27 mouse cellular contexts compared by ENCODE assay signal in genomic region chr4:154122374-154122773, GRCm38 (mm10). TPM values are rescaled to one million over a fixed set of nuclear protein-coding genes. Genes with fewer than 3 reads are reported as not detected.
DNase-seq lines count a peak whose midpoint lies in the region; ATAC-seq and TF ChIP-seq lines count a peak whose summit lies in the region.
"Had no signal": no experiment of that assay in that cellular context is flagged by ENCODE, and none has a peak within 500 bp of the region (broad histone marks: within the 10 kb centered on the region; RNA-seq: fewer than 3 reads in every experiment).

No protein-coding gene starts in this region.

- no peak overlapping the region for H3K4me2 ChIP-seq in liver, embryonic 16.5 days (ENCODE audit: low read depth, low read length)
- H3K4me2 ChIP-seq: embryonic facial prominence, embryonic 12.5 days; heart, embryonic 15.5 days; hindbrain, embryonic 13.5 days; kidney, embryonic 15.5 days; midbrain, embryonic 11.5 days had no signal

- no peaks in the 10 kb centered on the region for H3K9me3 ChIP-seq in liver, embryonic 16.5 days (replicated peaks; ENCODE audit: control insufficient read depth, low read length)
- H3K9me3 ChIP-seq: embryonic facial prominence, embryonic 12.5 days; heart, embryonic 15.5 days; hindbrain, embryonic 13.5 days; kidney, embryonic 15.5 days; limb, embryonic 10.5 days had no signal

- WGBS in bone marrow, adult 2 months: 66% methylated on average over 7 of the region's 7 CpGs
- 56% methylated on average over 7 of the region's 7 CpGs for WGBS in liver, embryonic 16.5 days (ENCODE audit: insufficient replicate concordance)

- H3K4me3 ChIP-seq in bone marrow, adult 2 months (replicated peaks; ENCODE audit: control insufficient read depth, low read depth, low read length): no peak overlapping the region
- no peak overlapping the region for H3K4me3 ChIP-seq in liver, embryonic 16.5 days (ENCODE audit: low read depth, low read length)
- H3K4me3 ChIP-seq: embryonic facial prominence, embryonic 12.5 days; heart, embryonic 15.5 days; hindbrain, embryonic 13.5 days; kidney, embryonic 15.5 days; left cerebral cortex, adult 2 months; limb, embryonic 10.5 days had no signal

- DNase-seq in cerebellum, postnatal 36 days: peak; percentile 37 to 50
- DNase-seq in cerebellum, adult 11-12 months: no peak
- peak; percentile 20 for DNase-seq in liver
- no peak for DNase-seq in spleen, postnatal 14 days (ENCODE audit: low spot score in 2 of 2)
- DNase-seq in lung, postnatal 36 days: no peak
- DNase-seq: adrenal gland, adult 8-10 months; B cell, adult 2 months; forebrain, postnatal 0 days; gastrocnemius, postnatal 36 days; heart, postnatal 36 days; kidney, adult 11 months; kidney, postnatal 4 days; thymus, adult 18-20 months; thymus, postnatal 36 days had no signal

- H3K4me1 ChIP-seq in bone marrow, adult 2 months (ENCODE audit: control insufficient read depth, insufficient read depth, low read length): peaks cover 1% of the 10 kb centered on the region; the same call in 1 of the 2 replicates
- peaks cover 54% of the 10 kb centered on the region for H3K4me1 ChIP-seq in liver, embryonic 16.5 days (ENCODE audit: control insufficient read depth, low read depth, low read length)
- H3K4me1 ChIP-seq: embryonic facial prominence, embryonic 12.5 days; heart, embryonic 15.5 days; hindbrain, embryonic 13.5 days; kidney, embryonic 15.5 days; limb, embryonic 10.5 days had no signal

- ATAC-seq in liver, embryonic 16.5 days (ENCODE audit: low read depth): peak; percentile 3; the same call in 1 of the 2 replicates
- ATAC-seq: activated CD4-positive, CD25-positive, alpha-beta regulatory T cell, adult 4 months; forebrain, postnatal 0 days; lung, postnatal 0 days had no signal

- no peaks in the 10 kb centered on the region for H3K36me3 ChIP-seq in liver, embryonic 16.5 days (ENCODE audit: control insufficient read depth, insufficient read depth)
- H3K36me3 ChIP-seq: embryonic facial prominence, embryonic 12.5 days; heart, embryonic 15.5 days; hindbrain, embryonic 13.5 days; kidney, embryonic 15.5 days; limb, embryonic 10.5 days had no signal

- H3K9ac ChIP-seq in liver, embryonic 16.5 days (ENCODE audit: low read depth, low read length): peak overlapping the region; percentile 40
- H3K9ac ChIP-seq: embryonic facial prominence, embryonic 12.5 days; forebrain, postnatal 0 days; heart, embryonic 15.5 days; hindbrain, embryonic 13.5 days; kidney, embryonic 15.5 days had no signal

- H3K27me3 ChIP-seq in liver, embryonic 16.5 days (ENCODE audit: control insufficient read depth, insufficient read depth, low read depth, low read length): no peaks in the 10 kb centered on the region

- peak overlapping the region; percentile 23; the same call in 1 of the 2 replicates for H3K27ac ChIP-seq in bone marrow, adult 2 months (ENCODE audit: control insufficient read depth, insufficient read depth, low read depth, low read length, poor library complexity)
- peak overlapping the region; percentile 66 for H3K27ac ChIP-seq in liver, embryonic 16.5 days (ENCODE audit: low read length)
- H3K27ac ChIP-seq: embryonic facial prominence, embryonic 12.5 days; heart, embryonic 15.5 days; hindbrain, embryonic 13.5 days; kidney, embryonic 15.5 days; left cerebral cortex, adult 2 months; limb, embryonic 10.5 days had no signal

- TF ChIP-seq POLR2A in bone marrow, adult 2 months (IDR thresholded peaks at IDR 0.05; ENCODE audit: borderline replicate concordance, control insufficient read depth, low read depth, low read length): no peak

- TF ChIP-seq CTCF in bone marrow, adult 2 months (IDR thresholded peaks at IDR 0.05; ENCODE audit: control insufficient read depth, insufficient read depth, low read length): no peak

RNA-seq across cellular contexts. Expression of gene Trp73, which starts 17.6 kb away (rescaled TPM):
- polyA plus RNA-seq in bone marrow, adult 2 months (2011; ENCODE audit: insufficient read depth, insufficient read length, low replicate concordance, missing spikeins): not detected in 2 replicates
- polyA plus RNA-seq in liver, embryonic 16.5 days (2015; fragmentation: Nextera tagmentation; extraction: Ambion mirVana): 0.05 TPM in 1 of 2 replicates, not detected in the other
- polyA plus RNA-seq: activated CD4-positive, CD25-positive, alpha-beta regulatory T cell, adult 4 months; liver, adult 2 months; neural tube, embryonic 14.5 days had no signal

RNA-seq across cellular contexts. Expression of gene Wrap73, which starts 19.8 kb away (rescaled TPM):
- 7.4 and 9.0 TPM in 2 replicates for polyA plus RNA-seq in bone marrow, adult 2 months (2011; ENCODE audit: insufficient read depth, insufficient read length, low replicate concordance, missing spikeins)
- polyA plus RNA-seq in liver, embryonic 16.5 days (2015; fragmentation: Nextera tagmentation; extraction: Ambion mirVana): 22.5 and 24.7 TPM in 2 replicates

RNA-seq across cellular contexts. Expression of gene Tprgl, which starts 38.1 kb away (rescaled TPM):
- polyA plus RNA-seq in bone marrow, adult 2 months (2011; ENCODE audit: insufficient read depth, insufficient read length, low replicate concordance, missing spikeins): 101 and 105 TPM in 2 replicates
- polyA plus RNA-seq in liver, embryonic 16.5 days (2015; fragmentation: Nextera tagmentation; extraction: Ambion mirVana): 128 and 131 TPM in 2 replicates

RNA-seq across cellular contexts. Expression of gene Megf6, which starts 48.2 kb away (rescaled TPM):
- 0.22 TPM in 1 of 2 replicates, not detected in the other for polyA plus RNA-seq in bone marrow, adult 2 months (2011; ENCODE audit: insufficient read depth, insufficient read length, low replicate concordance, missing spikeins)
- 1.7 and 1.9 TPM in 2 replicates for polyA plus RNA-seq in liver, embryonic 16.5 days (2015; fragmentation: Nextera tagmentation; extraction: Ambion mirVana)
- polyA plus RNA-seq: activated CD4-positive, CD25-positive, alpha-beta regulatory T cell, adult 4 months had no signal

Comparison
In these comparisons a context has a peak if more than half of its experiments do, and no peak if none do; other contexts are left out.
1. DNase-seq: peak in cerebellum, postnatal 36 days (2 of 2) and liver (single experiment); none in cerebellum, adult 11-12 months (single experiment), spleen, postnatal 14 days (0 of 2) and lung, postnatal 36 days (single experiment).